Mouse (Mus musculus) lung, postnatal 10 days (tissue): ENCODE results near the gene Plscr2.
A peak's percentile ranks its signal among the peaks of the same experiment; 100 is the strongest.

Experiments
- DNase-seq: peaks from one replicate; pipeline ENCODE4 v3.0.0; 2021

The Plscr2 gene

DNA sequence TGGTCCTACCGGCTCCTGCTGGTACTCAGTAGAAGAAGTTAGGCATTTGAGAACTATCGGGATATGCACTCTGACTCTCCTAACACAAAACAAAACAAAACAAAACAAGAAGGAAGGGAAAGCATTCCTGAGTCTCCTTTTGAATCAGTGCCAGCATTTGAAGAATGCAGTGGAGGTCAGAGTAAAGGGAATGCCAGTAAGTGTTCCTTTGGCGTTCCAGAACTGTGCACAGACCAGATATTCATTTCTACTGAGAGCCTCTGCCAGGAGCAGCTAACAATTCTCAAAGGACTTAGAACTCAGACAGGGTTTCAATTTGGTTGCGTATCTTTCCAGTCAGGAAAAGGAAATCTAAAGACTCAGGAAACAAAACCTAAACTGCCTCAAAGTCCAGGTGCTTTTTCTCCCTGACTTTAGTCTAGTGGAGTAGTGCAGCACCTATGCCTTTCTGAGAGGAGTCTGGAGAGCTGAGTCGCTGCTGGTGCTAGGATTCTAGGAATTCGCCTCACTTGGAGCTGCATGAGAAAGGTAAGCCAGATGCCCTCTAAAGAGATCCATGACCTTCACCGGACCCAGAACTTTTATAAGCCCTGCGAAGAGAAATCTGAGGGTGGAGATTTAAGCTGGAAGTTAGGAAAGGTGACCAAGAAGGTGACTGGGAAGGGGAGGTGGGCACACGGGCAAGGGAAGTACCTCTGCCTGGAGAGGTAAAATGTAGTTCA is at the start of gene Plscr2:
Gene Plscr2, plus strand, starts transcription at position 117 of the 722 bp plus-strand sequence.
- DNase-seq: peak; percentile 59

DNA sequence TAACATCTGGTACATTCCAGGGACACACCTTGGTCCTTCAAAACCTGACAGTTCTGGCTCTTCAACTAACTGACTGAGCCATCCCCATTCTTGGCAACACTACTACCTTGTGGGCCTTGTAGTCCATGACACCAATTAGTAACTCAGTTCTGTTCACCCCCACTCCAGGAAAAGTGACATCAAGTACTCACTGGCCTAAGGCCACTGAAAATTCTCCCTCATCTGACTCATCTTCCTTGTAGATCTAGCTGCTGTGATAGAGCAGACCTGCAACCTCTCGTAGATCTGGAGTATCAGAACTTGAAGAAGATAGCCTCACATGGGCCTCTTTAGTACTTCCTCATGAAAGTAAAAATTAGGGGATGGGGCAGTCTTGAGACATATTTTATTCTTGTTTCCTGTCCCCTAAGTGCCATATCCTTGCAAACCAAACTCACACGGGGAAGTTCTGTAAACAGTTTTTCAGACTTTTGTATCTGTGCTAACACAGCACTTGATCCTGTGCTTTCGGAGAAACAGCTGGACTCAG is 49.2 kb upstream of the Plscr2 start:
- DNase-seq: no peak

DNA sequence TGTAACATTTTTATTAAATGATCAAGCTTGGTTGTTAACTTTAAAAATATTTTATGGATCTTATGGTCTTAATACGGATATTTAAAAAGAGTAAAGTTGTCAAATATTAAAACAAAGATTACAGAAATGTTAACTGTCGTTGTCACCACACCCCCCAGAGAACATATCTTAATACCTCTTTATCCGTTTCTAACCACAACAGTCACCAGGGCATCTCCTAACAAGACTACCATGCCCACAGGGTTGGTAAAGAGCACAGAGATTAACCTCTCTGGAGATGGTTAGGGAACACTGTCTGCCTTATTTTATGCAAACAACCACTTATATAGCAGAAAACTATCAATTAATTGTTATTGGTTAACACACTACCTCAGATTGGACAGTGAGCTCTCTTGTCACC is 48.6 kb upstream of the Plscr2 start:
- no peak for DNase-seq

DNA sequence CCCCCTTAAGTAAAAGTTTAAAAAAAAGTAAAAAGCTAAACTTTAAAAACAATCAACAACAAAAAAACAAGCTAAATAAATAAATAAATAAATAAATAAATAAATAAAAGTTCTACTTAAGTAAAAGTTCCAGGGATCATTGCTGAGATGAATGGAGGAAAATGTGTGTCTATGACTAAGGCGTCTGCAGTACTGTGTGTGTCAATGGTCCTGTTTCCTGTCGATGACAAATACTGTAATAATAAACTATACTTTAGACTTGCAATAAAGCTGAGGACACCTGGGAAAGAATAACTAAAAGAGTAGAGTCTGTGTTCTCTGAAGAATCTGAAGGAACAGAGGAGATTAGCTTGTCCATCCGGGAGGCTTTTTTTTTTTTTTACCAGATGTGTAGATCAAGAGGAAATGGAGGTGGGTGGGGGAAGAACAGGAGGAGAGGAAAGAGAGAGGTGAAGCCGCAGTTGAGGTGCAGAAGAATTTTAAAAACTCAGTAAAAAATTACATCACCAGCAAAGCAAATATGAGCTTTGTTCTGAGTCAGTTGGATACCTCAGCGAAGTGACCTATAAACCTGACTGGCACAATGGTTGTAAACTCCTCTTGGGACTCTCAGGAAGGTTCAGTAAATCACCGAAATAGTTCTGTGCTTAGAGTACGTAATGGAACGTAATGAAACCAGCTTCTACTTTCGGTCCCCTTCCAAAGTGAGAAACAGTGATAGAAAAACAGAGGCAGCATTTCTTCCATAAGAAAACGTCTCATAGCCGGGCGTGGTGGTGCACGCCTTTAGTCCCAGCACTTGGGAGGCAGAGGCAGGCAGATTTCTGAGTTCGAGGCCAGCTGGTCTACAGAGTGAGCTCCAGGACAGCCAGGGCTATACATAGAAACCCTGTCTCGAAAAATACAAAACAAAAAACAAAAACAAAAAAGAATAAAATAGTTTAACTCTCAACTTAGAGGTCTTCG is 46.3 kb upstream of the Plscr2 start:
- DNase-seq: no peak

- no peak for DNase-seq
Measured at GRCm38 (mm10) chr9:92229833-92230205, 45.6 kb upstream of the Plscr2 start.

GRCm38 (mm10) chr9:92234901-92235458 is 40.4 kb upstream of the Plscr2 start:
- no peak for DNase-seq

- no peak for DNase-seq
Measured at GRCm38 (mm10) chr9:92248773-92249446, 26.5 kb upstream of the Plscr2 start.

DNA sequence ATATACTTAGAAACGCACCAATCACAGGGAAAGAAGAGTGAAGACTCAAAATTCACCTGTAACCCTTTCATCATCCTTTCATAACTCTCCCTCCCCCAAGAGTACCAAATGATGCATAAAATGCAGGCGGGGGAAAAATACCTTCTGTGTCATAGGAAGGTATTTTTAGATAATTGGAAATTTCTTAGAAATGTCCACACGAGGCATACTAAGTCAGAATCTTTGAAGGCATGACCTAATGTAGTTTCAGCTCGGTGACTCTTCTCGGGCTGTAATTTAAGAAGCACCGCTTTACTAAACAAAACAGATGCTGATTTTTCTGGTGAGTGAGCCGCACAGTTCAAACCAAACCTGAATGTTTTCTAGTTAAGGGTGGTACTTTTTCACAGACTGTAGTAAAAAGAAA is 26.0 kb upstream of the Plscr2 start, which contains the start of gene Plscr1:
Gene Plscr1, plus strand, starts transcription at position 304 of the 406 bp plus-strand sequence.
- no peak for DNase-seq

- peak; percentile 85 for DNase-seq
Measured at GRCm38 (mm10) chr9:92249987-92250772, 25.2 kb upstream of the Plscr2 start.

DNA sequence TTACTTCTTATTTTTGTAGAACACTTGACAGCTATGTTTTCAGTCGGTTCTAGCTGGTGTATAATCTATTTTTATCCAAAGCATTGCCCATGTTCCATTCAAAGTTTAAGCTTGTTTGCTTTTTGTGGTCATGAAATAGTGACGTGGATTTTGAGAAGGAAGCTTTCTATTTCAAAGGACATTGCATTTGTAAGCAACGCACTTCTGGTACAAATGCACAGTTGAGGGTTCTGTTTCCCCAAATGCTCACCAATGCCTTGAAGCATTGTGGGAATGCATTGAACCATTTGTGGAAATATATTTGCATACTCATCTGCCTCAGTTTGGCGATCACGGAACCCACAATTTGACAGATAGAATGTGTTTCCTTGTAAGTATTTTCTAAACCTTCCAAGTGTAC is 22.7 kb upstream of the Plscr2 start:
- no peak for DNase-seq

GRCm38 (mm10) chr9:92253585-92254321 is 21.6 kb upstream of the Plscr2 start:
- DNase-seq: no peak

DNA sequence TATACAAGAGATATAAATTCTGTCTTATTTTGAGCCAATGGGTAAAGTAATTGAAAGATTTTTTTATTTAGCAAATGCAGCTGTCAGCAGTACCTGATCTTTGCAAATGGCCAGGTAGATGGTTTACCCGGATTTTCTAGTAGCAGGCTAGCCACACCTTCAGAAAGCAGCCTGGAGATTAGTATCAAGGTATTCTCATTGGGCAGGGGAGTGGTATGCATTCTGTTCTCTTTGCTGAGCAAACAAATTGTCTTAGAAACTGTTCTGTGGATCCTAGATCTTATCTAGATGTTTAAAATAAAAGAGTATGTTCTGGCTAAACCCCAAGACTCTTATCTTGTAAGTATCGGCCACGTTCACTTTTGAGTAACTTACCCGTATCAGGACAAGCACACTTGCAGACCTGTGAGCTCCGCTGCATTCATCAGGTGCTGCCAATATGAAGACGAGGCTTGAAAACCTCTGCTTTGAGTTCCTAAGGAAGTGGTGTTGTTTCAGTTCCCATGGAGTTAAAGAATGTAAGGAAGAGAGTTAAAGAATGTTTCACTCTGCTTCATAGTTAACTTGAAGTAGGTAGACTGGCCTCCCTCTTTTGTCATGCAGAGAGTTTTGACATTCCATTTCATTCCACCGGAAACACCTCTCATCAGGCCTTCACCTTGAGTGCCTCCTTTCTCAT is 14.8 kb upstream of the Plscr2 start:
- DNase-seq: no peak

DNA sequence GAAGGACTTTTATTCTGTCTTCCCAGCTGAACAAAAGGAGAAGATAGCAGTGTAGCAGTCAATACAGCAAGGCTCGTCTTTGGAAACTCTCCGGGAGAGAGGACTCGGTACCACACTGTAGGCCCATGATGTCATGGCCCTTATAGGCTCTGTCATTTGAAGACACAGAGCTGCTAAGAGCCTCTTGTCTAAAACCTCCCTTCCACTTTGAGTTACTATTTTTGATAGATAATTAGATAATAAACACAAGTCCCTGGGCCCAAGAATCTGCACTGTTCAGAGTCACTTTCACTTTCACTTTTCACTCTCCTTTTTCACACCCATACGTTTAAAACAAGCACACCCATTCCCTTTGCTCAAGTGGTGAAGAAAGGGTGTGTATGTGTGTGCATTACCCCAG is 9.7 kb upstream of the Plscr2 start:
- no peak for DNase-seq

DNA sequence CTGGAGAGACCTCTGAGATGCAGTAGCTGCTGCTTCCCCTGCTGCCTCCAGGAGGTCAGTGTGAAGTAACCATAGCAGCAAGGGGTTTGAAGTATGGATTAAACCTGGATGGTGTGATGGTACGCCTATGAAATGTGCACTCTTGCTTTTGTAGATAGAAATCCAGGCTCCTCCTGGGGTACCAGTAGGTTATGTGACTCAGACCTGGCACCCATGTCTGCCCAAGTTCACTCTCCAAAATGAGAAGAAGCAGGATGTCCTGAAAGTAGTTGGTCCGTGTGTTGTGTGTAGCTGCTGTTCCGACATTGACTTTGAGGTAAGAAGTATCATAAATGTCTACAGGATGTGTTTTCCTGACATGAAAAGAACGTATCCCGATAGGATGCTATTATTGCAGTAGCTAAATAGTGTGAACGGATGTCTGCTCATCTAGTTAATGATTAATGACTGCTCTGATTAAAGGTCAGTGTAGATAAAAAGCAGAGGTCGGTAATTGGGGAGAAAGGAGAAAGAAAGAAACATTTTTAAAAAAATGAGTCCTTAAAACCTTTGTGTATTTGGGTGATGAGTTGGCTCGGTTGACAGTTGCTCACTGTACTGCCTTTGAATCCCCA is 8.7 kb upstream of the Plscr2 start:
- no peak for DNase-seq

DNA sequence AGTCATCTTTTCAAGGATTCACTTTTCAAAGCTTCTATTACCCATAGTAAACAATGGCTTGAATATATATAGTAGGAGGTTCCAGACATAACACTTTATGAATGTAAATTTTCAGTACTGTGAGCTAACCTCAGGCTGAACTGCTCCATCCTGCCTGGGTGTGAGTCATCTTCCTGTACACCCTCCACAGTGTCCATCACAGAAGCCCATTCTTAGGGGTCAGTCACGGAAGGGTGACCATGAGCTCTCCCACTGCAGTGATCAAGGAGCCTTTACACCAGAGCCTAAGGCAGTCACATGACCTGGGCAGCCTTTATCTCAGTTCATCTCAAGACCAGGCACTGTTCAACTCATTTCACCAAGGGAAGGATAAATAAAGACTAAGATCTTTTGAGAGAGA is 7.7 kb upstream of the Plscr2 start:
- DNase-seq: no peak

GRCm38 (mm10) chr9:92269829-92270404 is 5.5 kb upstream of the Plscr2 start:
- DNase-seq: no peak

DNA sequence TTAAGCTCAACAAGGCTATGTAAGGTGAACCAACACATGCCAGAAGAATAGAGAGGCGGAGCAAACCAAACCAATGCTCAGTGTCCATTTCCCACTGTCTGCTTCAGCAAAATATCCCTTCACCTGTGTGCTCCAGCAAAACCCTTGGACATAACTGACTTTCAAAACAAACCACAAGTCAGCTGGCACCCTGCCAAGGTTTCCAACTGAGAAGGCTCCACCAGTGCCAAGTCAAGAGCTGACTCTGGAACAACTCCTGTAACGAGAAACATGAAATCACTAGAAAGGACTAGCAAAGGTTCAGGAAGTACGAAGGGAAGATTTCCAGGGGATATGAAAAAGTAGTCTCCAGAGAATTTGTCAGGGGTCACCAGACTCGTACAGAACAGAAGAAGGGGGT is 4.5 kb upstream of the Plscr2 start:
- DNase-seq: peak; percentile 70

GRCm38 (mm10) chr9:92272650-92273049 is 2.8 kb upstream of the Plscr2 start:
- DNase-seq: no peak

GRCm38 (mm10) chr9:92273271-92273670 is 2.1 kb upstream of the Plscr2 start:
- DNase-seq: no peak
